Mouse (Mus musculus) lung, embryonic 15.5 days (tissue): ENCODE measurements around the gene Hist1h2ah. TPM values are rescaled to one million over a fixed set of nuclear protein-coding genes. Genes with fewer than 3 reads are reported as not detected.

Experiments
- ATAC-seq: fragments of 200-750 bp; cut with Nextera tagmentation; 2 replicates; pipeline ENCODE4 v1.8.0; 2017; ENCODE audit warnings: moderate number of reproducible peaks, borderline replicate concordance; ENCODE audit not compliant: low FRiP score, low TSS enrichment; ENCODE audit errors: extremely low read depth
- H3K27ac ChIP-seq: fragments of 300-500 bp; sonication (generic); 2 replicates; pipeline ENCODE4 v1.5.1; 2015; ENCODE audit warnings: moderate library complexity, mild to moderate bottlenecking, inconsistent platforms
- H3K27me3 ChIP-seq: fragments of 300-500 bp; sonication (generic); 2 replicates; pipeline ENCODE4 v1.6.1; 2015; ENCODE audit warnings: inconsistent platforms
- H3K36me3 ChIP-seq: fragments of 300-500 bp; sonication (generic); 2 replicates; pipeline ENCODE4 v1.6.1; 2015; ENCODE audit warnings: inconsistent platforms
- H3K4me1 ChIP-seq: fragments of 300-500 bp; sonication (generic); 2 replicates; pipeline ENCODE4 v1.6.1; 2015; ENCODE audit warnings: inconsistent platforms
- H3K4me2 ChIP-seq: fragments of 300-500 bp; sonication (generic); 2 replicates; pipeline ENCODE4 v1.6.1; 2015; ENCODE audit warnings: inconsistent platforms, mild to moderate bottlenecking, moderate library complexity
- H3K4me3 ChIP-seq: fragments of 300-500 bp; sonication (generic); 2 replicates; pipeline ENCODE4 v1.5.1; 2015; ENCODE audit warnings: mild to moderate bottlenecking, inconsistent platforms
- H3K9ac ChIP-seq: fragments of 300-500 bp; sonication (generic); 2 replicates; pipeline ENCODE4 v1.6.1; 2015; ENCODE audit warnings: inconsistent platforms
- H3K9me3 ChIP-seq: fragments of 300-500 bp; sonication (generic); 2 replicates; pipeline ENCODE4 v1.6.1; 2016; ENCODE audit warnings: inconsistent platforms
- WGBS: fragments of 180-500 bp; shearing (Covaris S2); methylation state at CpG from one replicate; pipeline ENCODE4 v1.1.7; 2015; 5-methylcytosine and 5-hydroxymethylcytosine counted together
- microRNA-seq: library from miRNA; unstranded; fragments of <30 nt; microRNA quantifications from one replicate; pipeline ENCODE4, GENCODE M21; 2016
- polyA plus RNA-seq: library from polyadenylated mRNA; unstranded; fragments of >200 nt; fragmentation: Nextera tagmentation; extraction: Ambion mirVana; gene quantifications from 2 replicates; pipeline ENCODE4 v1.2.1, GENCODE M21; 2015

Hist1h2ah gene
- polyA plus RNA-seq, 1 experiment from 2014 or later: 8.1 TPM

DNA sequence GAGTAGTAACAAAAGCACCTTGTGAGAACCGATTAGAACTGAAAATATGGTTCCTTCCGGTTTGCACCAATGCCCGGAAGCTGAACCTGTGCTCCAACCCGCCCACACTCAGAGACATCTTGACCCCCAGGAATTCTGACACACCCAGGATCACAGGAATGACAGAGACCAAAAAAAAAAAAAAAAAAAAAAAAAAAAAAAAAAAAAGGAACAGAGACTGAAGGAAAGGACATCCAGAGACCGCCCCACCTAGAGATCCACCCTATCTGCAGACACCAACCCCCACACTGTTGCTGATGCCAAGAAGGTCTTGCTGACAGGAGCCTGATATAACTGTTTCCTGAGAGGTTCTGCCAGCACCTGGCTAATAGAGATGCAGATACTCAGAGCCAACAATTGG lies 42.8 kb downstream of the Hist1h2ah start:
- no peak overlapping the region for H3K4me2 ChIP-seq
- H3K9ac ChIP-seq: no peak overlapping the region
- no peak overlapping the region for H3K27ac ChIP-seq
- H3K36me3 ChIP-seq: no peaks in the 10 kb centered on the region
- no peaks in the 10 kb centered on the region for H3K9me3 ChIP-seq
- whole genome bisulfite sequencing: 76% methylated on average over 5 of the region's 5 CpGs
- H3K4me3 ChIP-seq: no peak overlapping the region
- H3K27me3 ChIP-seq: peaks cover 25% of the 10 kb centered on the region
- H3K4me1 ChIP-seq: peaks cover 14% of the 10 kb centered on the region
- ATAC-seq: no peak

Small RNA genes within 50 kb of the gene (microRNA-seq; reads per million reads assigned to microRNA genes)
- gene Gm26300 (not detected), gene Gm44390 (not detected), gene Gm44486 (not detected)

Other genes starting within 250 kb of the Hist1h2ah start
- gene Hist1h2an, start 248.3 kb downstream of the Hist1h2ah start, polyA plus RNA-seq: 10.7 and 22.4 TPM in 2 replicates
- gene Hist1h2bp, start 248.1 kb downstream of the Hist1h2ah start, polyA plus RNA-seq: 2.1 and 3.1 TPM in 2 replicates
- 23.1 and 31.1 TPM in 2 replicates for gene Hist1h2bq, start 225.4 kb downstream of the Hist1h2ah start, polyA plus RNA-seq
- 1.7 TPM in 1 of 2 replicates, not detected in the other for gene Hist1h2ao, start 225.1 kb downstream of the Hist1h2ah start, polyA plus RNA-seq
- gene Hist1h4m, start 223.8 kb downstream of the Hist1h2ah start, polyA plus RNA-seq: not detected in 2 replicates
- 19.5 and 22.5 TPM in 2 replicates for gene Hist1h4n, start 203.4 kb downstream of the Hist1h2ah start, polyA plus RNA-seq
- 3,976 and 4,351 TPM in 2 replicates for gene Hist1h2ap, start 202.1 kb downstream of the Hist1h2ah start, polyA plus RNA-seq
- 26.7 and 30.8 TPM in 2 replicates for gene Hist1h2br, start 201.8 kb downstream of the Hist1h2ah start, polyA plus RNA-seq
- gene Zfp184, start 90.5 kb downstream of the Hist1h2ah start, polyA plus RNA-seq: 11.6 and 13.3 TPM in 2 replicates
- 0.09 and 0.32 TPM in 2 replicates for gene Pom121l2, start 54.4 kb downstream of the Hist1h2ah start, polyA plus RNA-seq
- 11.2 and 36.4 TPM in 2 replicates for gene Prss16, start 25.8 kb downstream of the Hist1h2ah start, polyA plus RNA-seq
- 7.0 and 7.4 TPM in 2 replicates for gene Hist1h2bk, start 302 bp upstream of the Hist1h2ah start, polyA plus RNA-seq
- gene Hist1h4i, start 5.8 kb upstream of the Hist1h2ah start, polyA plus RNA-seq: 27.2 and 29.1 TPM in 2 replicates
- 52.7 and 55.6 TPM in 2 replicates for gene Hist1h2ag, start 7.4 kb upstream of the Hist1h2ah start, polyA plus RNA-seq
- gene Hist1h2bj, start 7.6 kb upstream of the Hist1h2ah start, polyA plus RNA-seq: 15.7 and 16.0 TPM in 2 replicates
- gene Vmn1r188, start 48.9 kb upstream of the Hist1h2ah start, polyA plus RNA-seq: not detected in 2 replicates
- not detected in 2 replicates for gene Vmn1r189, start 70.3 kb upstream of the Hist1h2ah start, polyA plus RNA-seq
- gene Vmn1r191, start 148.4 kb upstream of the Hist1h2ah start, polyA plus RNA-seq: not detected in 2 replicates
- gene Vmn1r192, start 155.6 kb upstream of the Hist1h2ah start, polyA plus RNA-seq: not detected in 2 replicates
- not detected in 2 replicates for gene Vmn1r193, start 187.6 kb upstream of the Hist1h2ah start, polyA plus RNA-seq
- not detected in 2 replicates for gene Vmn1r194, start 208.6 kb upstream of the Hist1h2ah start, polyA plus RNA-seq
- gene Vmn1r195, start 235.0 kb upstream of the Hist1h2ah start, polyA plus RNA-seq: not detected in 2 replicates